Mouse (Mus musculus): Measurements from ENCODE around the gene Mcrip2.

Mcrip2 gene

GRCm38 (mm10) chr17:25868601-25869191 lies at the start of gene Mcrip2:
Gene Mcrip2, minus strand, starts transcription at chr17:25868764.
- DNase-seq (ENCODE audit: inconsistent age in 2 of 2, low spot score in 1 of 2), result peak; percentile 94 to 97

- DNase-seq (ENCODE audit: inconsistent age in 2 of 2, low spot score in 1 of 2), result peak; percentile 25 to 62
Measured at GRCm38 (mm10) chr17:25918037-25918750, 49.6 kb upstream of the Mcrip2 start.

DNA sequence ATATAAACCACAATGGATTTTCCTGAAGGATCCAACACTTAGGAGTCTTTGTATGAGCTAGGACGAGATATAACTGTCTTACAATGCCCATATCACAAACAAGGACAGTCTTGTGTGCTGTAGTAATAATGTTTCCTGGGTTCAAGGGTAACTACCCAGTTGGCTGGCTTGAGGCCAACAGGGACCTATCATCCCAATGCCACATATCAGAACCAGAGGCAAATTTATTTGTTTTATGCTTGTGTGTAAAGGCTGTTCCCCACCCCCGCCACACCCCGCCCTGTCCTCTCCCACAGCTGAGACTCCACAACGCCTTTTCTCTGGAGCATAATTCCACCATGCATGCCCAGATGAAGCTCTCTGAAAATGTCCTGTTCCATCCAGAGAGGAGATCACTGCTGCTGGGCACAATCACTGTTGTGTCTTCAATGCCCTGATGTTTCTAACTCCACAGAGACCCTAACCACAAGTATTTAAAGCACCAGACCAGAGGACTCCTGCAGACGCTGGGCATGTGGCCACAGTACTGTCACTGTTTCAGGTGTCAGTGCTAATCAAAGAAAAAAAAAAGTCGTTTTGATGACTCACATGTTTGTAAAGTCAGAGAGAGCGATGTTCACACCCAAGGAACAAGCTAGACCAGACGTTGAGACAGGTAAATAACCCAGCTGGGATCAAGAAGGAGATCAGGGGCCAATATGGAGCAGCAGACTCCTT lies 48.5 kb upstream of the Mcrip2 start:
- peak; percentile 77 to 93 for DNase-seq (ENCODE audit: inconsistent age in 2 of 2, low spot score in 1 of 2)

DNA sequence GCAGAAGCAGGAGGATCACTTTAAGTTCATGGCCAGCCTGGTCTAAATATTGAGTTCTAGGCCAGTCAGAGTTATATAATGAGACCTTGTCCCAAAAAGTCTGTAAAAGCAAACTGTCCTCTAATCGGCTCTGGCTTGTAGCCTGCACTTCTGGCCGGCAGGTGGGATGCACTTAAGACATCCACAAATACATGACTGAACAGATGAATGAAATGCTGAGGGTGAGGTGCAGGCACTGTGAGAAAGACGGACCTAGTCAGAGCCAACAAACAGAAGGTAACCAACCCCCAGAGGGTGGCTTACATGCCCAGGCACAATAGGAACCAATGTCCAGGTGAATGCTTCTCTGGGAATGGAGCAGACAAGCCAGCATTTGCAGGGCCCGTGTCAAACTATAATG lies 45.7 kb upstream of the Mcrip2 start:
- peak; percentile 18 to 78 for DNase-seq (ENCODE audit: inconsistent age in 2 of 2, low spot score in 1 of 2)

GRCm38 (mm10) chr17:25913877-25914275 lies 45.3 kb upstream of the Mcrip2 start:
- peak; percentile 23 to 76 for DNase-seq (ENCODE audit: inconsistent age in 2 of 2, low spot score in 1 of 2)

GRCm38 (mm10) chr17:25913186-25913876 lies 44.8 kb upstream of the Mcrip2 start:
- DNase-seq (ENCODE audit: inconsistent age in 2 of 2, low spot score in 1 of 2), result peak; percentile 72 to 87

- peak; percentile 83 to 91 for DNase-seq (ENCODE audit: inconsistent age in 2 of 2, low spot score in 1 of 2)
Measured at GRCm38 (mm10) chr17:25911816-25912215, 43.3 kb upstream of the Mcrip2 start.

DNA sequence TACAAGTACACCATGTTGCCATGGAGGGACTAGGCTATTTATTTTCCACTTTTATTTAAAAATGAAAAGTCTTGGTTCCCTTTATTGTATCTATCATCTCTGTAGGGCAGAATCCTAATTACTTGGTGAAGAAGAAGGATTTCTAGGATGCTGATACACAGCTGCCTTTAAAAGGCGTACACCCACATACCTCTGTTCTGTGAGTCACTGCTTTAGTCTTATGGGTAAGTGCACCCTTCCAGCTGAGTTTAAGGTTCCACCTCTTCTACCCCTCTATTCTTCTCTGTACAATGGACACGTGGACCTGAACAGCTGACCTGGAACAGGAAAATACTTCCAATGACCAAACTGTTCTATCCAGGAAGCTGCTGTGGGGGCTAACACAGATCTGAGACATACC lies 39.1 kb upstream of the Mcrip2 start:
- no peak for DNase-seq (ENCODE audit: inconsistent age in 2 of 2, low spot score in 1 of 2)

- DNase-seq (ENCODE audit: inconsistent age in 2 of 2, low spot score in 1 of 2), result no peak
Measured at GRCm38 (mm10) chr17:25903061-25903460, 34.5 kb upstream of the Mcrip2 start.

DNA sequence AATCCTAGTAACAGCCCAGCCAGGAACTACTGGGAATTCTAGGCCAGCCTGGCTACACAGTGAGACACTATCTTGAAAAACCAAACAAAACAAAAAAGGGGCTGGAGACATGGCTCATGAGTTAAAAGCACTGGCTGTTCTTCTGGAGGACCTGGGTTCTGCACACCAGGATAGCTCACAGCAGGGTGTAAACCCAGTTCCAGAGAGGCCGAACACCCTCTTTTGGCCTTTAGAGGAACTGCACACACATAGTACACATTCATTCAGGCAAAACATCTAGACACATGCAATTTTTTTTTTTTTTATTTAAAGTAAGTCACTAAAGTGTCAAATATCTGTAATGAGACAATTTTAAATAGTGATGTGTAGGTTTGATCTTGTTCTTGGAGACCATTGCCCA lies 31.6 kb upstream of the Mcrip2 start:
- no peak for DNase-seq (ENCODE audit: inconsistent age in 2 of 2, low spot score in 1 of 2)

- DNase-seq (ENCODE audit: inconsistent age in 2 of 2, low spot score in 1 of 2), result no peak
Measured at GRCm38 (mm10) chr17:25895891-25896290, 27.3 kb upstream of the Mcrip2 start.

GRCm38 (mm10) chr17:25895415-25895814 lies 26.9 kb upstream of the Mcrip2 start:
- peak in 1 of 2 experiments; percentile 56 for DNase-seq (ENCODE audit: inconsistent age in 2 of 2, low spot score in 1 of 2)

DNA sequence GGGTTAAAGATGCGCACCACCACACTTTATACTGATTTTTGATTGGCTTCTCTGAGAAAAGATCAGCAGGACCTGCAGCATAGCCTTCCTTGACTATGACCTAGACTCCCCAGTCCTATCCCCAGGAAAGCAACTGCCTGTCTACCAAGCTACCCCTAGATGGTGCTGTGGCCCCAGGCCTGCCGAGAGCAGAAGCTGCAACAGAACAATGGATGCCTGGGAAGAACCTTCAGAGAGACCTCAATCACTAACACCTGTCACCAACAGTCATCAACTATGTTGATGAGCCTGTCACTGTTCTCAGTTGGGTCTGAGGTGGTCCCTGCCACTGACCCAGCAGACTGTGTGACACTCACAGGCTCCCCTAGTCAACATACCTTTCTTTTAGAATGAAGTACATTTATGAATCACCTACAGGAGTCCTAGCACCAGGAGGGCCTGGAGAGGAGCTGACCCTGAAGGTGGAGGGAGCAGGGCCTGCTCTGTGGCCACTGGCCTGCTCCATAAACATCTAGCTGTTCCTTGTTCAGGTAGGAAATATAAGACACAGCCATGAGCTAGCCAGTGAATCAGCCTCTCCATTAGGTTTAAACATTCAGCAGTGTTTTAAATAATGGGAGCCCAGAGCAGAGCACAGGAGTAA lies 25.5 kb upstream of the Mcrip2 start:
- peak; percentile 78 to 92 for DNase-seq (ENCODE audit: inconsistent age in 2 of 2, low spot score in 1 of 2)

DNA sequence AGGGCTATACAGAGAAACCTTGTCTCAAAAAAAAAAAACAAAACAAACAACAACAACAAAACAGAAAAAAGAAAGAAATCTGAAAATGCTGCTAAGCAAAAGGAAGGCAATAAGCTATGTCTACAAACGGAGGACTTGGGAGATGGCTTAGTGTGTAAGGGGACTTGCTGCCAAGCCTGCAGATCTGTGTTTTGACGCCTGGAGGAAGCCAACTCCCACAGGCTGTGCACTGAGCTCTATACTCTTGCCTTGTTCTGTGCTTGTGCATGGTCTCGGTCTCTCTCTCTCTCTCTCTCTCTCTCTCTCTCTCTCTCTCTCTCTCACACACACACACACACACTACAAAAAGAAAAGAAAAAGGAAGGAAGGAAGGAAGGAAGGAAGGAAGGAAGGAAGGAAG lies 20.3 kb upstream of the Mcrip2 start:
- no peak for DNase-seq (ENCODE audit: inconsistent age in 2 of 2, low spot score in 1 of 2)

DNA sequence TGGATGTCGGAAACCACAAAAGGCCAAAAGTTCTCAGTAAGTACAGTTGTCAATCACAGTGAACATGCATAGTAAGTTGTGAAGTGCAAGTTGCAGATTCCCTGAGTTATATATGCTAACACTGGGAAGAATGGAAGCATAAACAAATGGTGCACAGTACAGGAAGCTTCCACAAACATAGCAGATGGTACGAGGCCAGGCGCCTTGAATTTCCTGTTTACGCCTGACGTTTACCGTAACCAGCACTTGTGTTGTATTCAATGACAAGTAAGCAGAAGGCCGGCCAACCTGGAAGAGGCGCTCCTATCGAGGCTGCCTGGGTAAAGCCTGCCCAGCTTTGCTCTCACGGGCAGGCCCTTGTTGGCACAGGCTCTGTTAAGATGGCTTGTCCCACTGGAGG lies 18.9 kb upstream of the Mcrip2 start:
- DNase-seq (ENCODE audit: inconsistent age in 2 of 2, low spot score in 1 of 2), result no peak

DNA sequence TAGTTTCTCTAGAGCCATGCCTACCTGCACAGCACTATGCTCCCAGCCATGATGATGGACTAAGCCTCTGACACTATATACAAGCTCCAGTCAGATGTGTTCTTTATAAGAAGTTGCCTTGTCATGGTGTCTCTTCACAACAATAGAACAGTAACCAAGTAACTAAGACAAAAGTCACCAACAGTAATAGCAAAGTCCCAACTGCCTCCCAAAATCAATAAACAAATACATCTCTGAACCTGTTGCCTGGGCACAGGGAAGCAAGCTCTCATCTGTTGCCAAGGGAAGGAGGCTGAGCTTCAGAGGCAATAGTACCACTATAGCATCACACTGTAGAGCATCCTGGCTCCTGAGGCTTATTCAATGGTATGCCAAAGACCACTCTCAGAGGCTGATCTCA lies 18.2 kb upstream of the Mcrip2 start:
- DNase-seq (ENCODE audit: inconsistent age in 2 of 2, low spot score in 1 of 2), result no peak

- DNase-seq (ENCODE audit: inconsistent age in 2 of 2, low spot score in 1 of 2), result peak in 1 of 2 experiments; percentile 58
Measured at GRCm38 (mm10) chr17:25885636-25886035, 17.1 kb upstream of the Mcrip2 start.

DNA sequence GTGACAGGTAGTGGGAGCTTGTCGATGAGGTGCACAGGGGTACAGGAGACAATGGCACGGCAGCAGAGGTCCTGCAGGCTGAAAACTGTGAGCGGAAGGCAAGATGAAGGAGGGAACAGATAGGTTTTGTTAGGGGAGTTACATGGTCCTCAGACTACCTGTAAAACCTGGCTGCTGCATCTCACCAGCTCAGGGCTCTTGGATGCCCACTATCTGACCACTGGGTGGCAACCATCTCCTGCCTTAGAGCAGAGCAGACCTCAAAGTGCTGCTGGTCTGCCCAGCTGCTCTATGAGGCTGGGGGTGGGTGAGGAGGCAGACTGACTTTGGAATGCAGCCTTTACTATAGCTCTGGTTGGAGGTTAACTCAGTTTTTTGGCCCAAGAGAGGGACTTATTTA lies 15.3 kb upstream of the Mcrip2 start:
- DNase-seq (ENCODE audit: inconsistent age in 2 of 2, low spot score in 1 of 2), result no peak

- DNase-seq (ENCODE audit: inconsistent age in 2 of 2, low spot score in 1 of 2), result no peak
Measured at GRCm38 (mm10) chr17:25883268-25883667, 14.7 kb upstream of the Mcrip2 start.

- DNase-seq (ENCODE audit: inconsistent age in 2 of 2, low spot score in 1 of 2), result peak; percentile 52 to 64
Measured at GRCm38 (mm10) chr17:25882306-25882705, 13.7 kb upstream of the Mcrip2 start.

GRCm38 (mm10) chr17:25881691-25882090 lies 13.1 kb upstream of the Mcrip2 start:
- peak in 1 of 2 experiments; percentile 47 for DNase-seq (ENCODE audit: inconsistent age in 2 of 2, low spot score in 1 of 2)
